Mouse (Mus musculus): ENCODE measurements at regions not wholly inside any gene's neighbourhood (a gene's known extent, or its start where the extent isn't known, plus 50 kb on each side); places are given as distances from the start of the nearest gene placed in this dataset.

DNA sequence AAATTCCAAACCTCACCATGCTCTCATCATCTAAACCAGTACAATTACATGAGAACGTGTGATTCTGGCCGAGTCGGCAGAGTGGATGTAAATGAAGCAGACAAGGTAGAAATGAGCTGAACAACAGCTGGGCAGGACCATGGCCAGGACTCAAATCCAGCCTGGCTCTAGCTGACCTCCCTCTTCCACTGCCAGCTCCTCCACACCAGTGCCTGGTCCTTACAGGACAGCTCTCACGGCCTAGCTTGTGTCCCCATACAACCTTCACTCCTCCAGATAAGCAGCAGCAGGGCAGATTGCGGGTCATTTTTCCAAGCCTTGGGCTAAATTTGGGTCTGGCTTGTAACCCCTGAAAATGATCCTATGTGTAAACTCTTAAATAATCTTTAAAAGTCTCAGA, 182.4 kb downstream of the Mylk4 start:
- no peak for TF ChIP-seq CTCF (IDR thresholded peaks at IDR 0.05; ENCODE audit: low read depth)
- no peak for TF ChIP-seq EP300 (IDR thresholded peaks at IDR 0.05; ENCODE audit: low read depth)
